ENCODE assay signal across 20 mouse cellular contexts in the genomic region with DNA sequence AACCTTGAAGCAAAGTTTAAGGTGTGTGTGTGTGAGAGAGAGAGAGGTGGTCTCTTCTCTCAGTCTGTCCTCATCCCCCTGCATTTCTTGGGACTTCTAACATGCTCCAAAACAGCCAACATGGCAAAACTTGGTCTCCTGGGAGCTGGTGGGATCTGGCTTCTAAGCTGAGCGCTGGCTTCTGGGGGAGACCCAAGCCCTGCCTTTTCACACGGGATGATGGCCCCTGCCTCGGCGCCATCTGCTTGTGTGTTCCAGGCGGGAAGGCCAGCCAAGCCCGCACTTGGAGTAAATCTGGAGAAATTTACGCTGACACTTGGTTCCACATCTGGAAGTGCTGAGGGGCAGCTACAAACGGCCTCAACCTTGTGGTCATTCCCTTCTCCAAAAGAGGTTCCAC.
A peak's percentile ranks its signal among the peaks of the same experiment; 100 is the strongest.
DNase-seq lines count a peak whose midpoint lies in the region; ATAC-seq lines count a peak whose summit lies in the region.
"Had no signal": no experiment of that assay in that cellular context is flagged by ENCODE, and none has a peak within 500 bp of the region (broad histone marks: within the 10 kb centered on the region; RNA-seq: fewer than 3 reads in every experiment).

No protein-coding gene starts in this region.

- H3K36me3 ChIP-seq in kidney, embryonic 15.5 days, result no peaks in the 10 kb centered on the region
- no peaks in the 10 kb centered on the region for H3K36me3 ChIP-seq in limb, embryonic 12.5 days
- H3K36me3 ChIP-seq: liver, embryonic 13.5 days; lung, embryonic 15.5 days; midbrain, embryonic 12.5 days had no signal

- H3K4me1 ChIP-seq in kidney, embryonic 15.5 days, result peaks cover 4% of the 10 kb centered on the region; the same call in 1 of the 2 replicates
- peaks cover 15% of the 10 kb centered on the region for H3K4me1 ChIP-seq in limb, embryonic 12.5 days (replicated peaks)
- H3K4me1 ChIP-seq: liver, embryonic 13.5 days; lung, embryonic 15.5 days had no signal

- 49% methylated on average over 8 of the region's 8 CpGs for WGBS in kidney, embryonic 15.5 days
- WGBS in limb, embryonic 12.5 days, result 35% methylated on average over 8 of the region's 8 CpGs

- no peak overlapping the region for H3K4me2 ChIP-seq in kidney, embryonic 15.5 days
- no peak overlapping the region for H3K4me2 ChIP-seq in limb, embryonic 12.5 days
- H3K4me2 ChIP-seq: liver, embryonic 13.5 days; lung, embryonic 15.5 days; midbrain, embryonic 12.5 days had no signal

- H3K27me3 ChIP-seq in kidney, embryonic 15.5 days, result no peaks in the 10 kb centered on the region
- no peaks in the 10 kb centered on the region for H3K27me3 ChIP-seq in limb, embryonic 12.5 days
- H3K27me3 ChIP-seq: liver, embryonic 13.5 days; lung, embryonic 15.5 days had no signal

- no peaks in the 10 kb centered on the region for H3K9me3 ChIP-seq in kidney, embryonic 15.5 days (replicated peaks)
- 0 out of 2 replicates have a peak, but pooled peaks cover 7% of the 10 kb centered on the region for H3K9me3 ChIP-seq in limb, embryonic 12.5 days
- H3K9me3 ChIP-seq: liver, embryonic 13.5 days; lung, embryonic 15.5 days; midbrain, embryonic 12.5 days had no signal

- no peak overlapping the region; the same call in 1 of the 2 replicates for H3K27ac ChIP-seq in kidney, embryonic 15.5 days
- peak overlapping the region; percentile 35; the same call in 1 of the 2 replicates for H3K27ac ChIP-seq in limb, embryonic 12.5 days
- H3K27ac ChIP-seq: liver, embryonic 13.5 days; lung, embryonic 15.5 days; midbrain, embryonic 12.5 days had no signal

- ATAC-seq in kidney, embryonic 15.5 days (replicated peaks; ENCODE audit: low FRiP score), result no peak
- no peak for ATAC-seq in limb, embryonic 12.5 days (ENCODE audit: insufficient number of reproducible peaks, insufficient read depth, low FRiP score, low TSS enrichment, low read depth)
- ATAC-seq: forebrain, embryonic 14.5 days; hindbrain, embryonic 16.5 days; intestine, postnatal 0 days had no signal

- H3K9ac ChIP-seq in kidney, embryonic 15.5 days, result no peak overlapping the region
- H3K9ac ChIP-seq in limb, embryonic 12.5 days (replicated peaks), result no peak overlapping the region
- H3K9ac ChIP-seq: liver, embryonic 13.5 days; lung, embryonic 15.5 days; midbrain, embryonic 12.5 days had no signal

- peak; percentile 44 for DNase-seq in embryo, embryonic 11 days
- DNase-seq in embryo, embryonic 10.5 days (ENCODE audit: low spot score), result no peak
- DNase-seq in kidney, postnatal 10 days, result peak; percentile 28
- DNase-seq in forelimb bud, embryonic 11.5 days (ENCODE audit: low read depth, low spot score), result peak; percentile 36
- no peak for DNase-seq in thymus, postnatal 10 days (ENCODE audit: low spot score in 2 of 2)
- DNase-seq: adrenal gland, adult 8-10 months; cerebellum, adult 11 months; kidney, postnatal 25 days; liver, embryonic 13.5 days; retina, postnatal 1 day; right cerebral cortex, postnatal 4 days; thymus, postnatal 4 days had no signal

- no peak overlapping the region for H3K4me3 ChIP-seq in kidney, embryonic 15.5 days (replicated peaks)
- no peak overlapping the region for H3K4me3 ChIP-seq in limb, embryonic 12.5 days (replicated peaks)
- H3K4me3 ChIP-seq: erythroblast, embryonic 14.5 days; liver, embryonic 13.5 days; lung, embryonic 15.5 days; midbrain, embryonic 12.5 days had no signal

Comparison
In these comparisons a context has a peak if more than half of its experiments do, and no peak if none do; other contexts are left out.
1. DNase-seq: peak in embryo, embryonic 11 days (single experiment), kidney, postnatal 10 days (single experiment) and forelimb bud, embryonic 11.5 days (single experiment); none in embryo, embryonic 10.5 days (single experiment) and thymus, postnatal 10 days (0 of 2).